Comparison of ENCODE assay signal across 9 mouse cellular contexts in genomic region chr13:51127906-51128305, GRCm38 (mm10). TPM values are rescaled to one million over a fixed set of nuclear protein-coding genes. Genes with fewer than 3 reads are reported as not detected.
"Had no signal": no experiment of that assay in that cellular context is flagged by ENCODE, and none has a peak within 500 bp of the region (broad histone marks: within the 10 kb centered on the region; RNA-seq: fewer than 3 reads in every experiment).

No protein-coding gene starts in this region.

- H3K9ac ChIP-seq: limb, embryonic 15.5 days; liver, embryonic 12.5 days; lung, embryonic 14.5 days; midbrain, embryonic 13.5 days; neural tube, embryonic 12.5 days; stomach, embryonic 15.5 days had no signal

- H3K27ac ChIP-seq: limb, embryonic 15.5 days; liver, embryonic 12.5 days; midbrain, embryonic 13.5 days; neural tube, embryonic 12.5 days; stomach, embryonic 15.5 days had no signal

- H3K4me1 ChIP-seq: neural tube, embryonic 12.5 days; stomach, embryonic 15.5 days had no signal

- H3K27me3 ChIP-seq: limb, embryonic 15.5 days; liver, embryonic 12.5 days; midbrain, embryonic 13.5 days; neural tube, embryonic 12.5 days; stomach, embryonic 15.5 days had no signal

- H3K36me3 ChIP-seq: stomach, embryonic 15.5 days had no signal

- H3K4me3 ChIP-seq: limb, embryonic 15.5 days; liver, embryonic 12.5 days; midbrain, embryonic 13.5 days; neural tube, embryonic 12.5 days; stomach, embryonic 15.5 days had no signal

- DNase-seq: thymus, adult 2 months; thymus, postnatal 36 days had no signal

- ATAC-seq: liver, embryonic 12.5 days; midbrain, embryonic 13.5 days had no signal

- H3K4me2 ChIP-seq: limb, embryonic 15.5 days; liver, embryonic 12.5 days; lung, embryonic 14.5 days; midbrain, embryonic 13.5 days; neural tube, embryonic 12.5 days; stomach, embryonic 15.5 days had no signal

- H3K9me3 ChIP-seq: limb, embryonic 15.5 days; liver, embryonic 12.5 days; midbrain, embryonic 13.5 days; neural tube, embryonic 12.5 days; stomach, embryonic 15.5 days had no signal

RNA-seq across cellular contexts. Expression of gene Nxnl2, which starts 42.9 kb away (rescaled TPM):
- total RNA-seq: megakaryocyte-erythroid progenitor cell, adult 5-6 weeks had no signal
